Mouse (Mus musculus) mesoderm, embryonic 11.5 days (tissue): ENCODE data around the gene Col23a1.

Experiments
- DNase-seq: peaks from one replicate; pipeline ENCODE4 v3.0.0-alpha.2; 2012; ENCODE audit warnings: low read depth, low spot score

Col23a1 gene

GRCm38 (mm10) chr11:51431287-51431686, 141.6 kb downstream of the Col23a1 start:
- DNase-seq: no peak

- DNase-seq: no peak
Measured at GRCm38 (mm10) chr11:51431968-51432367, 142.2 kb downstream of the Col23a1 start.

DNA sequence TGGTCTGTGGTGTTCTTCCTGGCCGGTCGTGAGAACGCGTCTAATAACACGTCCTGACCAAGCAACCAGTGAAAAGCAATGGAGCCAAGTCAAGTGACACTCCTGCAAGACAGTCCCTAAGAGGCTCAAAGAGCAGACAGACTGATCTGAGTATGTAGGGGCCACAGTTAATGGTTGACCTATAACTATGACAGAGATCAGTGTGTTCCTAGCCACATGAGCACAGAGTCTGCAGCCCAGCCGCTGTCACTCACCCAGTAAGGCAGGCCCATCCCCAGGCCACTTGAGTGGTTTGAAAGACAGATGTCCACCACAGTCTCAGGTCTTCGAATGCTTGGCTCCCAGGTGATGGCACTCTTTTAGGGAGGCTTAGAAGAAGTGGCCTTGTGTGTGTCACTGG, 152.3 kb downstream of the Col23a1 start:
- no peak for DNase-seq

GRCm38 (mm10) chr11:51442599-51442998, 152.9 kb downstream of the Col23a1 start:
- no peak for DNase-seq

GRCm38 (mm10) chr11:51443818-51444217, 154.1 kb downstream of the Col23a1 start:
- no peak for DNase-seq

DNA sequence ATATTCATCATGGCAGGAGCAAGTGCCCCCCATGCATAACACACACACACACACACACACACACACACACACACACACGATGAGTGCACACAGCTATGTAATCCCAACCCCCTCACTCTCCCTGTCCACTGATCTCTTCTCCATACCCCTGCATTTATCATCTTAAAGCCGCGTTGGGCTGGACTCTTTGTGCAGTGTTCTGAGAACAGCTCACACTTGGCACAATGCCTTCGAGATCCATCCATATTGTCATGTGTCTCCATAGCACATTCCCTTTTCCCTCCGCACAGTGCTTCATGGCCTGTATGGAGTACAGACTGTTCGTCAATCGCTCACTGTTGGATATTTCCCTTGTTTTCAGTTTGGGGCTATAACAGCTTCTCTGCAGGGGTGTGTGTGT, 154.9 kb downstream of the Col23a1 start:
- no peak for DNase-seq

- peak; percentile 66 for DNase-seq
Measured at GRCm38 (mm10) chr11:51446711-51447425, 157.1 kb downstream of the Col23a1 start.

DNA sequence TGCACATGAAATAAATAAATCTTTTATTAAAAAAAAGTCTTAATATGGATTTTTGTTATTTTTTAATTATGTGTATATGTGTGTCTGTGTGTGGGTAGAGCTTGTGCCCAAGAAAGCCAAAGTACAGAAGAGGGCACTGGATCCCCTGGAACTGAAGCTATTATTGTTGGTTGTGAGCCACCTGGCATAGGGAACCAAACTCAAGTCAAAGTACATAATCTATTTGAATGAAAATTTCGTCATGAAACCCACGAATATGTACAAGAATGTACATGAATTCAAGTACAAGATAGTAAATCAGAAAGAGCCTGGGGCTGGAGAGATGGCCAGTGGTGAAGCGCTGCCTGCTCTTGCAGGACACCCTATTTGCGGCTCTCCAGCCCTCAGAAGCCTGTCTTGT, 158.5 kb downstream of the Col23a1 start:
- DNase-seq: no peak

DNA sequence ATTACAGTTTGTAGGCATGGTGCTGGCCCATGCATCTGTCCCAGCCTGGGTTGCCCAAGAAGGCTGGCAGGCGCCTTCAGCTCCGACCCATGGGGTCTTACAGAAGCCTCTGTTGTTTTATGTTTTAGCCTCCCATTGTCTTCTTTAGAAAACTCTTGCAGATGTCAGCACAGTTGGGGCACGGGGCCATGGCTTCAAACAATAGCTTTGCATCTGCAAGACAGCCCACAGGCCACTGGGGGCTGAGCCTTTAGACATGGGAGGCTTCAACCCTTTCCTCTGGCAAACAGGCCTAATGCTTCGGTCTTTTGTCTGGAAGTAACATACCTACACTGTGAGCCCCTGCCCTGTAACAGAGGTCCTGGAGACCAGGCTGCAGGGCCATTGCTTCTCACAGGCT, 159.0 kb downstream of the Col23a1 start:
- no peak for DNase-seq

- DNase-seq: no peak
Measured at GRCm38 (mm10) chr11:51449881-51450280, 160.2 kb downstream of the Col23a1 start.

- DNase-seq: no peak
Measured at GRCm38 (mm10) chr11:51451281-51451680, 161.6 kb downstream of the Col23a1 start.

DNA sequence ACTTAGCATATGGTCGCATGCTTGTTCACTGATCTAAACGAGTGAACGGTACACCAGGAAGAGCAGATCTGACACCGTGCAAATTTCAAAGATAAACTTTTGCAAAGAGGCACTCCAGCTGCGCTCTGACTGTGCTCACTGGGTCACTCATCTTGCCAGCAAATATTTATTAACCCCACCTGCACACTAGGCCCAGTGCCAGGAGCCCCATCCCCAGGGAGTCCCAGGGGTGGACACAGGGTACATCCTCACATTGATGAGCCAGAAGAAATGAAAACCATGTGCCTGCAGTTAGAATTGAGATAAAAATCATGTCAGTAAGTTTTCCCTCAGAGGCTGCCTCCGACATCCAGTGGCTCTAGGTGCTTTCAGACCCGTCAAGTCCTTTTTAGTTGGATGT, 162.2 kb downstream of the Col23a1 start:
- no peak for DNase-seq

DNA sequence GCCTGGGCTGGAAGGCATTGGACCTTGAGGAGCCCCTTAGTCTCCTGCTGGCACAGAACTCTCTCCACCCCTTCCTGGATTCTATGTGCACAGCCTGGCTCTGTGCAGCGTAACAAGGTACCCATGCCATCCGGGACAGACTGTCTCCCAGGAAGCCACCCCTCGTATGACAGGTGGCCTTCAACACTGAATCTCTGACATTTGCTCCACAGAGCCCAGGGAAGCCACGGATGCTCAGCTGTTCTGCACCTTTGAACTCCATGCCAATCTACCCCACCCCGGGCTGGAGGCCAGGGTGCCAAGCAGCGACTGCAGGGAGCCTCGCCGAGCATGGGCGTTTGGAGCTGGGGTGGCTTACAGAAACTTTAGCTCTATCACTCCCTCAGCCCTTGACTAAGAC, 164.0 kb downstream of the Col23a1 start:
- DNase-seq: no peak

DNA sequence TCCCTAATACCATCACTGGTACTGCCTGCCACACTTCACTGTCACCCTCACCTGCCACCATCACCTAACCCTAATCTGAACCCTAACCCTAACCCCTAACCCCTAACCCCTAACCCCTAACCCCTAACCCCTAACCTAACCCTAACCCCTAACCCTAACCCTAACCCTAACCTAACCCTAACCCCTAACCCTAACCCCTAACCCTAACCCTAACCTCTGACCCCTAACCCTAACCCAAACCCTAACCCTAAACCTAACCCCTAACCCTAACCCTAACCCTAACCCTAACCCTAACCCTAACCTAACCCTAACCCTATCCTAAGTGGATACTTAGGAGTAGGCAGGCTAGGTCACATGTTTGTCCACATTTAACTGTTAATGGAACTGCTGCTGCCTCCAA, 165.8 kb downstream of the Col23a1 start:
- DNase-seq: no peak

GRCm38 (mm10) chr11:51457624-51458023, 167.9 kb downstream of the Col23a1 start:
- no peak for DNase-seq

GRCm38 (mm10) chr11:51458649-51459048, 168.9 kb downstream of the Col23a1 start:
- no peak for DNase-seq

DNA sequence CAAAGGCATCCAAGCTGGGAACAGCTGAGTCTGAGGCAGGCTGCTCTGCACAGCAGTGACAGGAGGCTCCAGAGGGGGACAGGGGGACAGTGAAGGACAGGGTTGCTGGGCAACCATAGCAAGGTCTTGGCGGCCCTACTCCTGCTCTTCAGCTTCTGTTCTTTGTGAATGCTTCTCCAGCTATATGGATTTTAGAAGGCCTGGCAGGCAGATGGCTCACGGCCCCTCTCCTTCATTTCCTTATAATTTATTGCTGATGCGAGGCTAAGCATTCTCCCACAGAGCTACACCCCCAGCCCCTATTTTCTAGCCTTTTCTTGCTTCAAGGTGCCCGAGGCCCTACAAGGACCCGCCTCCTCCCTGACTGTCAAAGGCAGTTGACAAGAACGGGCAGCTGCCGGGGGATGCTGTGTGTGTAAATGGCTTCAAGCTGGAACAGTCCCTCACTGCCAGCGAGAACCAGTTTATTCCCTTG, 169.9 kb downstream of the Col23a1 start:
- peak; percentile 61 for DNase-seq

- no peak for DNase-seq
Measured at GRCm38 (mm10) chr11:51468737-51469136, 179.0 kb downstream of the Col23a1 start.

GRCm38 (mm10) chr11:51469341-51469831, 179.7 kb downstream of the Col23a1 start:
- peak; percentile 76 for DNase-seq

DNA sequence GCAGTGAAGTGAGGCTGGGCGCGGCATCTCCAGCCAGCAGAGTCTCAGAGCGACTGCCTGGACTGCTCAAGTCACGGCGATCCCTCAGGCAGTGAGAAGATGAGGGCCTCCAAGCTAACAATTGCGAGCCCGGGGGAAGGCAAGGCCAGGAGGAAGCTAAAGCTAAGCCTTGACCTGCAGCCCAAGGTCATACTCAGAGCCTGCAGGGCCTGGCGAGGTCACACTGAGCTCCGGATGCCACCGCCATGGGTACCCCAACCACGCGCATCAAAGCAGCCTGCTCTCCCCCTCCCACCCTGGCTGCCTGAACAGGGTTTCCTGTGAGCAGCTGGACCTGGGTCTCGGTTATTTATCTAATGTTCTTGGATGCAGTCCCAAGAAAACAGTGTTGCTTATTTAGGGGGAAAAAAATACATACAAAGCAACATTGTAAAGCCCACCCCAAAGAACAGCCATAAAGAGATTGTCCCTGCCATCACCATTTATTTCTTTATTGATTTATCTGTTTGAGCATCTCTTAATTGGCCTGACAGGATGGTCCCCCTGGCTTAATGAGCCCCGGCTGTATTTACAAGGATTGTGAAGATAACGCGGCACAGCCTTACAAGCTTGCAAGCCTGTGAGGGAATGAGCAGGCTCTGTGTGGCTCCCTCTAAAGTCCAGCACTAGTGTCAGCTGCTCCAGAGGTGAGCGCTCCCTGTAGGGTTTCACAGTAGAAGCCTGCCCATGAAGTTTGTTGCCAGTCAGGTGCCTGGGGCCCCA, 180.8 kb downstream of the Col23a1 start:
- DNase-seq: no peak

DNA sequence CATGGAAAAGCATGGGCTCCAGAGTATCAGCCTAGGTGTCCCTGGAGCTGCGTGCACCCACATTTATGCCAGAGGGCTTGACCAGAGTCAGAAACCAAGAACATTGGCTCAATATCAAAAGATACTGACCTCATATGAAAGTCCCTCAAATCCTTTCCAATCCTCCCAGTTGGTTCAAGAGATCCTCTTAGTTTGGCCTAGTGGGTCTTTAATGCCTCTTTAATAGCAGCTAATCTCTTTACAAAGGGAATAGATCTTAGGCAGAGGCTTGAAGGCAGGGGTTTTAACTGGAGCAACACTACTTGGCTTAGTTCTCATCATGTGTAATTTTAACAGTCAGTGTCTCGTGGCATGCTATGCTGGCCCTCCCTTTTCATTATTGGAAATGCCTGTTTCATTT, 184.0 kb downstream of the Col23a1 start:
- DNase-seq: no peak

DNA sequence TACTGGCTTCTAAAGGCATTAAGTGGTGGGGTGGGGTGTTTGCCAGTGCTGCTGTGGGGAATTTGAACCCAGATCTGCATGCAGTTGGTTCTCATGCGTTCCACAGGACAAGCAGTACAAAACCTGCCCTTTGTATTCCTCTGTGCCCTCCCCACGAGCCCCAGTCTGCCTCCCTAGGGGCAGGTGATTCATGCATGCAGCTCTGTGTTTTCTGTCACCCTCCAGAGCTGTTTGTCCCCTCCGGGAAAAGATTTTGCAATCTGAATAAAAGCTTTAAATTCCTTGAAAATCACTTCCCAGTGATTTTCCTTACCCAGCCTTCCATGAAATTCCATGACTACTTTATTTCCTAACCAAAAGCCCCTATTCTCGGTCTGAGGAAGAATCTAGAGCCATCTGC, 186.8 kb downstream of the Col23a1 start:
- DNase-seq: no peak

DNA sequence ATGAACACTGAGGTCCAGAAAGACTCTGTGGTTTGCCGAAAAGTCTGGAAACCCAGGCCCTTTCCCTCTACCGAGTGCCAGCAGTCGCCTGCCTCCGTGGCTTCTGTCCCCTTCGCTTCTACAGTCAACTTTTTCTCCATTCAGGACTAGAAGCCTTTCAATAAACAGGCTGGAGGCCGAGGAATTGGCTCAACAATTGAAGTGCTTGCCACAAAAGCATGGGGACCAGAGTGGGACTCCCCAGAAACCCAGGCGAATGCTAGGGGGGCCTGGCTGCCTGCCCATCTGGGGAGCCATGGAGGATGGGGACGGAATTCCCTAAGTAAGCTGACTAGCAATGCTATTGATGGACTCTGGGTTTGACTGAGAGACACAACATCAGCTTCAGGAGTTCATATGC, 187.9 kb downstream of the Col23a1 start:
- DNase-seq: no peak
